Mouse (Mus musculus) left cerebral cortex, adult 9 months (tissue): ENCODE measurements around the gene Orai3.

ENCODE experiments used
- DNase-seq, 2 experiments: peaks; one replicate each; pipeline ENCODE4 v3.0.0; 2022; ENCODE audit warnings: low spot score in 2 of 2

Gene Orai3

GRCm38 (mm10) chr7:127799211-127799610, 29.6 kb downstream of the Orai3 start:
- no peak for DNase-seq

GRCm38 (mm10) chr7:127799738-127800137, 30.1 kb downstream of the Orai3 start:
- DNase-seq: no peak

- peak; percentile 68 to 88 for DNase-seq
These were observed 30.9 kb downstream of the Orai3 start, which contains the start of gene Hsd3b7 for GRCm38 (mm10) chr7:127800435-127801009. Gene Hsd3b7 (plus strand): TSS chr7:127800604.

GRCm38 (mm10) chr7:127801010-127801621, 31.5 kb downstream of the Orai3 start:
- DNase-seq: no peak

GRCm38 (mm10) chr7:127802313-127802712, 32.7 kb downstream of the Orai3 start:
- DNase-seq: no peak

- no peak for DNase-seq
These were observed 39.2 kb downstream of the Orai3 start for GRCm38 (mm10) chr7:127808821-127809220.

GRCm38 (mm10) chr7:127809846-127810245, 40.2 kb downstream of the Orai3 start:
- DNase-seq: no peak

- DNase-seq: no peak
These were observed 41.0 kb downstream of the Orai3 start for GRCm38 (mm10) chr7:127810650-127811049.

GRCm38 (mm10) chr7:127811240-127811639, 41.6 kb downstream of the Orai3 start:
- DNase-seq: no peak

GRCm38 (mm10) chr7:127812292-127812691, 42.7 kb downstream of the Orai3 start:
- no peak for DNase-seq

- DNase-seq: no peak
These were observed 44.2 kb downstream of the Orai3 start for GRCm38 (mm10) chr7:127813821-127814220.

- DNase-seq: peak; percentile 72 to 83
These were observed 44.8 kb downstream of the Orai3 start for GRCm38 (mm10) chr7:127814241-127814921.

GRCm38 (mm10) chr7:127815116-127815665, 45.6 kb downstream of the Orai3 start:
- DNase-seq: no peak

- DNase-seq: peak; percentile 84 to 91
These were observed 46.6 kb downstream of the Orai3 start for GRCm38 (mm10) chr7:127815954-127816821.

- no peak for DNase-seq
These were observed 47.4 kb downstream of the Orai3 start for GRCm38 (mm10) chr7:127817053-127817452.

GRCm38 (mm10) chr7:127817776-127818175, 48.2 kb downstream of the Orai3 start:
- no peak for DNase-seq

- no peak for DNase-seq
These were observed 51.4 kb downstream of the Orai3 start for GRCm38 (mm10) chr7:127820836-127821509.

GRCm38 (mm10) chr7:127822494-127822893, 52.9 kb downstream of the Orai3 start:
- no peak for DNase-seq

GRCm38 (mm10) chr7:127823236-127824171, 53.9 kb downstream of the Orai3 start:
- DNase-seq: no peak
